16 mouse cellular contexts compared by ENCODE assay signal in genomic region chr1:93070881-93071280, GRCm38 (mm10). TPM values are rescaled to one million over a fixed set of nuclear protein-coding genes. Genes with fewer than 3 reads are reported as not detected.
A peak's percentile ranks its signal among the peaks of the same experiment; 100 is the strongest.
DNase-seq lines count a peak whose midpoint lies in the region; ATAC-seq lines count a peak whose summit lies in the region.
"Had no signal": no experiment of that assay in that cellular context is flagged by ENCODE, and none has a peak within 500 bp of the region (broad histone marks: within the 10 kb centered on the region; RNA-seq: fewer than 3 reads in every experiment).

No protein-coding gene starts in this region.

- WGBS in forebrain, embryonic 13.5 days = 64% methylated on average over 5 of the region's 5 CpGs
- WGBS in forebrain, embryonic 10.5 days = 90% methylated on average over 5 of the region's 5 CpGs
- WGBS in macrophage (ENCODE audit: missing documents) = 59% methylated on average over 5 of the region's 5 CpGs

- no peaks in the 10 kb centered on the region for H3K79me2 ChIP-seq in macrophage (ENCODE audit: inconsistent target)

- H3K9ac ChIP-seq in forebrain, embryonic 13.5 days = no peak overlapping the region
- H3K9ac ChIP-seq: embryonic facial prominence, embryonic 12.5 days; heart, embryonic 13.5 days; liver, embryonic 13.5 days had no signal

- H3K4me3 ChIP-seq in forebrain, embryonic 13.5 days = no peak overlapping the region
- no peak overlapping the region for H3K4me3 ChIP-seq in forebrain, embryonic 10.5 days
- H3K4me3 ChIP-seq in macrophage (ENCODE audit: inconsistent target) = no peak overlapping the region
- H3K4me3 ChIP-seq: embryonic facial prominence, embryonic 12.5 days; heart, embryonic 13.5 days; liver, embryonic 13.5 days had no signal

- peaks cover 36% of the 10 kb centered on the region for H3K4me1 ChIP-seq in forebrain, embryonic 13.5 days
- no peaks in the 10 kb centered on the region; the same call in 1 of the 2 replicates for H3K4me1 ChIP-seq in forebrain, embryonic 10.5 days
- H3K4me1 ChIP-seq: embryonic facial prominence, embryonic 12.5 days; liver, embryonic 13.5 days had no signal

- peak overlapping the region; percentile 33; the same call in 1 of the 2 replicates for H3K4me2 ChIP-seq in forebrain, embryonic 13.5 days
- H3K4me2 ChIP-seq: embryonic facial prominence, embryonic 12.5 days; heart, embryonic 13.5 days; liver, embryonic 13.5 days had no signal

- peak; percentile 42 for ATAC-seq in forebrain, embryonic 13.5 days
- ATAC-seq: intestine, embryonic 16.5 days had no signal

- DNase-seq in forebrain, embryonic 10.5 days (ENCODE audit: extremely low spot score, low spot score) = no peak
- DNase-seq in retina, postnatal 1 day = peak; percentile 25
- DNase-seq in retina, embryonic 14.5 days (ENCODE audit: low spot score) = no peak
- peak; percentile 42 to 64 for DNase-seq in cerebellum, postnatal 14 days
- DNase-seq in natural killer cell, adult 2 months (ENCODE audit: low spot score in 2 of 2) = no peak
- DNase-seq in adrenal gland, adult 18-20 months (ENCODE audit: low spot score in 2 of 2) = no peak
- DNase-seq: adrenal gland, postnatal 25 days; liver, embryonic 13.5 days; right cerebral cortex, postnatal 14 days had no signal

- H3K9me3 ChIP-seq in forebrain, embryonic 13.5 days (replicated peaks) = no peaks in the 10 kb centered on the region
- no peaks in the 10 kb centered on the region for H3K9me3 ChIP-seq in forebrain, embryonic 10.5 days
- H3K9me3 ChIP-seq: embryonic facial prominence, embryonic 12.5 days; heart, embryonic 13.5 days; liver, embryonic 13.5 days; megakaryocyte, embryonic 14.5 days had no signal

- H3K27me3 ChIP-seq in forebrain, embryonic 13.5 days = no peaks in the 10 kb centered on the region
- H3K27me3 ChIP-seq in forebrain, embryonic 10.5 days (ENCODE audit: poor library complexity, severe bottlenecking) = no peaks in the 10 kb centered on the region
- H3K27me3 ChIP-seq: embryonic facial prominence, embryonic 12.5 days had no signal

- H3K36me3 ChIP-seq in forebrain, embryonic 13.5 days (ENCODE audit: poor library complexity, severe bottlenecking) = peaks cover 98% of the 10 kb centered on the region
- peaks cover 95% of the 10 kb centered on the region for H3K36me3 ChIP-seq in forebrain, embryonic 10.5 days (replicated peaks)
- H3K36me3 ChIP-seq in macrophage (ENCODE audit: inconsistent target) = no peaks in the 10 kb centered on the region
- H3K36me3 ChIP-seq: liver, embryonic 13.5 days had no signal

- peak overlapping the region; percentile 89 for H3K27ac ChIP-seq in forebrain, embryonic 13.5 days
- no peak overlapping the region for H3K27ac ChIP-seq in forebrain, embryonic 10.5 days
- peak overlapping the region; percentile 62 for H3K27ac ChIP-seq in macrophage
- H3K27ac ChIP-seq: embryonic facial prominence, embryonic 12.5 days; heart, embryonic 13.5 days; liver, embryonic 13.5 days; stomach, postnatal 0 days had no signal

RNA-seq across cellular contexts. Expression of gene Kif1a, which starts 30.9 kb away (rescaled TPM):
- 205 and 224 TPM in 2 replicates for polyA plus RNA-seq in forebrain, embryonic 13.5 days (2015; fragmentation: Nextera tagmentation; extraction: Ambion mirVana)
- polyA plus RNA-seq in forebrain, embryonic 10.5 days (2016; fragmentation: Nextera tagmentation; extraction: Ambion mirVana) = 41.4 and 41.5 TPM in 2 replicates
- 1 to 10 TPM in 25 of 26 experiments, under 1 TPM in 1; 1.00 to 7.3 (median 2.5) TPM for total RNA-seq in macrophage (2018; cell fraction: chromatin; rRNA removed)
- total RNA-seq in macrophage (2018; cell fraction: cytosol; rRNA removed) = under 1 TPM; 0.26 to 0.88 (median 0.47) TPM
- 1 to 10 TPM in 12 of 26 experiments, under 1 TPM in 14; 0.34 to 4.8 (median 0.98) TPM for total RNA-seq in macrophage (2018; cell fraction: nucleus; rRNA removed)
- polyA plus RNA-seq in macrophage (2018) = 0.25 to 2.8 TPM (median 0.27 TPM) in 3 replicates
- 10 to 100 TPM; 37.9 to 38.1 TPM for total RNA-seq in adrenal gland, adult 18-20 months (2021)

Comparison
In these comparisons a context has a peak if more than half of its experiments do, and no peak if none do; other contexts are left out.
1. DNase-seq: peak in retina, postnatal 1 day (single experiment) and cerebellum, postnatal 14 days (2 of 2); none in forebrain, embryonic 10.5 days (single experiment), retina, embryonic 14.5 days (single experiment), natural killer cell, adult 2 months (0 of 2) and adrenal gland, adult 18-20 months (0 of 2).
2. RNA of gene Kif1a, which starts 30.9 kb away (polyA plus RNA-seq): 205 to 224 TPM in forebrain, embryonic 13.5 days and 41.4 to 41.5 TPM in forebrain, embryonic 10.5 days; 0.25 to 2.8 TPM in macrophage; every median in the first group is over 10 times any median in the second.